Mouse (Mus musculus) liver, embryonic 11.5 days (tissue): ENCODE results near the gene Syngr4. TPM values are rescaled to one million over a fixed set of nuclear protein-coding genes. Genes with fewer than 3 reads are reported as not detected.

Experiments used
- ATAC-seq: fragments of 200-750 bp; cut with Nextera tagmentation; replicated peaks from 2 replicates; pipeline ENCODE4 v1.8.0; 2017; ENCODE audit warnings: moderate number of reproducible peaks, mild to moderate bottlenecking, moderate TSS enrichment, moderate library complexity; ENCODE audit not compliant: low FRiP score
- DNase-seq: peaks from one replicate; pipeline ENCODE4 v3.0.0-alpha.2; 2017; ENCODE audit warnings: low spot score
- H3K27ac ChIP-seq: fragments of 300-500 bp; sonication (generic); 2 replicates; pipeline ENCODE4 v1.5.1; 2014; ENCODE audit warnings: mild to moderate bottlenecking, low read depth, low read length, control low read depth
- H3K27me3 ChIP-seq: fragments of 300-500 bp; sonication (generic); replicated peaks from 2 replicates; pipeline ENCODE4 v1.6.1; 2014; ENCODE audit warnings: low read length, mixed read lengths; ENCODE audit not compliant: control insufficient read depth, insufficient read depth
- H3K36me3 ChIP-seq: fragments of 300-500 bp; sonication (generic); 2 replicates; pipeline ENCODE4 v1.6.1; 2014; ENCODE audit warnings: mild to moderate bottlenecking, low read length, moderate library complexity, mixed read lengths; ENCODE audit not compliant: control insufficient read depth, insufficient read depth
- H3K4me1 ChIP-seq: fragments of 300-500 bp; sonication (generic); replicated peaks from 2 replicates; pipeline ENCODE4 v1.6.1; 2014; ENCODE audit warnings: low read length, mixed read lengths; ENCODE audit not compliant: control insufficient read depth, insufficient read depth
- H3K4me2 ChIP-seq: fragments of 300-500 bp; sonication (generic); 2 replicates; pipeline ENCODE4 v1.6.1; 2014; ENCODE audit warnings: mild to moderate bottlenecking, control low read depth, moderate library complexity
- H3K4me3 ChIP-seq: fragments of 300-500 bp; sonication (generic); 2 replicates; pipeline ENCODE4 v1.5.1; 2014; ENCODE audit warnings: low read depth, low read length, control low read depth
- H3K9ac ChIP-seq: fragments of 300-500 bp; sonication (generic); 2 replicates; pipeline ENCODE4 v1.6.1; 2014; ENCODE audit warnings: low read depth, low read length, control low read depth
- H3K9me3 ChIP-seq: fragments of 300-500 bp; sonication (generic); 2 replicates; pipeline ENCODE4 v1.6.1; 2016; ENCODE audit warnings: low read length, inconsistent platforms, mixed read lengths; ENCODE audit not compliant: control insufficient read depth
- WGBS: fragments of 180-500 bp; shearing (Covaris S2); extraction: QIAGEN DNeasy Blood & Tissue Kit; methylation state at CpG from one replicate; pipeline ENCODE4 v1.1.7; 2014; 5-methylcytosine and 5-hydroxymethylcytosine counted together
- polyA plus RNA-seq: library from polyadenylated mRNA; unstranded; fragments of >200 nt; fragmentation: Nextera tagmentation; extraction: Ambion mirVana; gene quantifications from 2 replicates; pipeline ENCODE4 v1.2.1, GENCODE M21; 2014

Syngr4 gene
- polyA plus RNA-seq, 1 experiment from 2014 or later: 1.0 TPM

DNA sequence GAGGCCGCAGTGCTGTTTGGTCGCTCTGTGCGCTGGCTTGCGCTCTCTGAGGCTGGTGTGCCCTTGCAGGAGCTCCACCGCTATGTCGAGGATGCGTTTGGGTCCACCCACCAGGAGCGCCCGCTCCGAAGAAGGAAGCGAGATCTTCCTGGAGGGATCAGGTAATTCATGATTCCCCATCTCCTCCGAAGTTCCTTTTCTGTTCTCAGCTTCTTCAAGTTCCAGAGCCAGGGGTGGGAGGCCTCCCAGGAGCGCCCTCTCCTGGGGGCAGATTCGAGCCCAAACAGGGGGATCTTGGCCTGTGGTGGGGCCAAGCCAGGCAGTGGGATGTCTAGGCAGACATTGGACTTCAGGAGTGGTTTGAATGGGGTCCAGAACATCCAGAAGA is 27.9 kb upstream of the Syngr4 start:
- Histone ChIP-seq H3K4me1 (peaks cover 33% of the 10 kb centered on the region), H3K27me3 (0 out of 2 replicates have a peak, but pooled peaks cover 4% of the 10 kb centered on the region), H3K9me3 (no peaks in the 10 kb centered on the region), H3K27ac (peak overlapping the region; percentile 91; the same call in 1 of the 2 replicates), H3K4me2 (peak overlapping the region; percentile 75), H3K4me3 (peak overlapping the region; percentile 48), H3K36me3 (no peaks in the 10 kb centered on the region), H3K9ac (peak overlapping the region; percentile 65; the same call in 1 of the 2 replicates)
- DNase-seq: peak; percentile 51
- ATAC-seq: no peak
- 13% methylated on average over 14 of the region's 14 CpGs for WGBS

DNA sequence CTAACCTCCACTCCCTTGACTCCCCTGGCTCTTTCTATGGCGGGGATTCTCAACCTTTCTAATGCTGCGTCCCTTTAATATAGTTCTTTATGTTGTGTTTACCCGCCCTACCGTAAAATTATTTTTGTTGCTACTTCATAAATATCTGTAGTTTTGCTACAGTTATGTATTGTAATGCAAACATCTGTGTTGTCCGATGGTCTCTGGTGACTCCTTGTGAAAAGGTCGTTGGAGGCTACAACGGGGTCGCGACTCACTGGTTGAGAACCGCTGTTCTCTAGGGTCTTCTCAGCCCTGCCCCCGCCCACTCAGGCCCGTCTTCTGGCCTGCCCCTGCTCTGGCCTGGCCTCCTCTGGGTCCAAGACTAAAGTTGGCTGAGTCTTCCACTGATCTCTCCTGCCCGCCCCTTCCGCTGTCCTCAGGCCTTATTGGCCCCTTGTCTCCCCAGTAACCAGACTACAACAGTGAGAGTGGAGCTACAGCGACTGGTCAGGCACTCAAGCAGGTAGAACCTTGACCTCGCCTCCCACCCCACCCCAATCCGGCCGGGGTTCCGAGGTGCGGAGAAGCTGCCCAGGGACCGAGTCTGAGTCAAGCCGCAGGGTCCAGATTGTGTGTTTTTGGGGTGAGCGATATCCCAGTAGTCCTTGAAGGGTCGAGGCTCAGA is 27.4 kb upstream of the Syngr4 start, which contains the start of gene Ccdc114:
Ccdc114 (plus strand) TSS at position 311 of the 667 bp plus-strand sequence.
- WGBS: 2% methylated on average over 24 of the region's 24 CpGs
- H3K4me1 ChIP-seq: peaks cover 31% of the 10 kb centered on the region

GRCm38 (mm10) chr7:45922928-45923761 is 26.6 kb upstream of the Syngr4 start:
- under 1% methylated on average over 37 of the region's 37 CpGs for WGBS
- peak; percentile 97 for DNase-seq
- Histone ChIP-seq H3K27me3 (0 out of 2 replicates have a peak, but pooled peaks cover 4% of the 10 kb centered on the region), H3K36me3 (no peaks in the 10 kb centered on the region), H3K9ac (peak overlapping the region; percentile 59), H3K27ac (peak overlapping the region; percentile 91), H3K4me2 (peak overlapping the region; percentile 75), H3K4me1 (peaks cover 31% of the 10 kb centered on the region), H3K9me3 (no peaks in the 10 kb centered on the region), H3K4me3 (peak overlapping the region; percentile 48)
- peak; percentile 89 for ATAC-seq

More for the DNA sequence above, 27.4 kb upstream of the Syngr4 start, which contains the start of gene Ccdc114:
- Histone ChIP-seq H3K36me3 (no peaks in the 10 kb centered on the region), H3K9me3 (no peaks in the 10 kb centered on the region), H3K4me3 (peak within 1 kb of the TSS; percentile 48), H3K27me3 (0 out of 2 replicates have a peak, but pooled peaks cover 4% of the 10 kb centered on the region), H3K9ac (peak within 1 kb of the TSS; percentile 65), H3K27ac (peak within 1 kb of the TSS; percentile 91), H3K4me2 (peak within 1 kb of the TSS; percentile 75)
- ATAC-seq (peak; percentile 68), DNase-seq (peak; percentile 79)

DNA sequence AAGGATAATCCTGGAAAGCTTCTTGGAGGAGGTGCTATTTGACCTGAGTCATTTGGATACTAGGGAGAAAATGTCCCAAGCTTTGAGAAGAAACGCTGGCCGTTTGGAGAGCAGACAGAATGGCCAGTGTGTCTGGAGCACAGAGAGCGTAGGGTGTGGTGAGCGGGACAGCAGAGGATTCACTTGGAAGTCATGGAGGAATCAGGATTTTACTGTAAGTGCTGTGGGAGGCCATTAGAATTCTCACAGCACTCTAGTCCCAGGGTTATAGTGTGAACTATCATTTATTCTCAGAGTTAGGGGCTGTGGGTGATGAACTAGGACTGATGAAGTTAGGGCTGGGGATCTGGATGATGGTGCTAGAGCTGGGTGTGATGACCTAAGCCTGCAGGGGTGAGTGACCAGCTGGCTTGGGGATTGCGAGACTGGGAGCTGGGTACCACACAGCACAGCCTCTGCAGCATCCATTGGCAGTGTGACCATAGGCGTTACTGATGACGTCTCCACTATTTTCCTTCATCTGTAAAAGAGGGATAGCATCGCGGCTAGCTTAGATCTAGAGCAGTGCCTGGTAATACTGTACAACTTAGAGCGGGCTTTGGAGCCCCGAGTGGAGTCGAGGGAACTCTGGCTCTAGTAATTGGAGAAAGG is 25.6 kb upstream of the Syngr4 start:
- H3K9ac ChIP-seq: peak overlapping the region; percentile 59
- DNase-seq: no peak

GRCm38 (mm10) chr7:45921242-45921621 is 24.7 kb upstream of the Syngr4 start, which contains the start of gene Emp3:
TSS of gene Emp3 (minus strand) at chr7:45921404.
- Histone ChIP-seq H3K9ac (peak within 1 kb of the TSS; percentile 69), H3K9me3 (no peaks in the 10 kb centered on the region), H3K4me3 (peak within 1 kb of the TSS; percentile 52), H3K4me2 (peak within 1 kb of the TSS; percentile 83), H3K4me1 (peaks cover 50% of the 10 kb centered on the region), H3K27ac (peak within 1 kb of the TSS; percentile 91), H3K27me3 (no peaks in the 10 kb centered on the region), H3K36me3 (no peaks in the 10 kb centered on the region; the same call in 1 of the 2 replicates)
- DNase-seq: peak; percentile 63
- WGBS: 27% methylated on average over 9 of the region's 9 CpGs
- ATAC-seq: peak; percentile 33

More for the DNA sequence above, 25.6 kb upstream of the Syngr4 start:
- no peak overlapping the region for H3K4me3 ChIP-seq
- no peak for ATAC-seq
- 67% methylated on average over 12 of the region's 12 CpGs for WGBS
- H3K27ac ChIP-seq: peak overlapping the region; percentile 91
- peaks cover 42% of the 10 kb centered on the region for H3K4me1 ChIP-seq
- H3K9me3 ChIP-seq: no peaks in the 10 kb centered on the region
- H3K27me3 ChIP-seq: no peaks in the 10 kb centered on the region
- H3K36me3 ChIP-seq: no peaks in the 10 kb centered on the region; the same call in 1 of the 2 replicates
- peak overlapping the region; percentile 75 for H3K4me2 ChIP-seq

DNA sequence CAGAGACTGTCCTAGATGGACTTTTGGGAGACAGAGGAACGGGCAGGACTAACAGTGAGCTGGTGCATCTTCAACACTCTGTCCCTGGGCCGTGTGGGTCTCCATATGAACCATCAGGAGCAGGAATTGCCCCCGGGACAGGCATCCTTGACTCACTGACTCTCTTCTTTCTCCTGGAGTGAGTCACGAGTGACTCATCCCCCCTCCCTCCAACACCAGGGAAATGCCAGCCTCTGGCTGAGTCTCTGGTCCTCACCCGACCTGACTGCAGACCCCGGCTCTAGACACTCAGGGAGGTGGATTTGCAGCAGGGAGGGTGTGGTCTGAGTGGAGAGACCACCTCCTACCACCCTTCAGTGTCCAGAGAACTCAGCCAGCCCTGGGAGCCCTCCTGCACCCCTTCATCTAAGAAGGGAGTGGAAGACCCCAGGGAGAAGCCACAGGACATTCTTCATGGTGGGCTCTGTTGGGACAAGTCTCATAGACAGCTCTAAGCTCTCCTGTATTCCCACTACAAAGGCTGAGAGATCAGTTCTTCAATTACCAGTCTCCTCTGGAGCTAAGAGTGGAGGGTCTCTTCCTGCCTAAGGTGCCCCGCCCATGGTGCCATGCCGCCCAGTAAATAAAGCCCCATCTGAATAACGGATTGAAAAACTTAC is 24.2 kb upstream of the Syngr4 start:
- peak overlapping the region; percentile 91 for H3K27ac ChIP-seq
- no peaks in the 10 kb centered on the region for H3K27me3 ChIP-seq
- 26% methylated on average over 9 of the region's 9 CpGs for WGBS
- H3K4me3 ChIP-seq: peak overlapping the region; percentile 52
- H3K4me1 ChIP-seq: peaks cover 55% of the 10 kb centered on the region
- peak overlapping the region; percentile 69 for H3K9ac ChIP-seq
- DNase-seq: no peak
- no peak for ATAC-seq
- H3K36me3 ChIP-seq: no peaks in the 10 kb centered on the region; the same call in 1 of the 2 replicates
- H3K4me2 ChIP-seq: peak overlapping the region; percentile 83
- no peaks in the 10 kb centered on the region for H3K9me3 ChIP-seq

GRCm38 (mm10) chr7:45919761-45920160 is 23.2 kb upstream of the Syngr4 start:
- ATAC-seq: no peak
- H3K27ac ChIP-seq: peak overlapping the region; percentile 91
- peaks cover 55% of the 10 kb centered on the region for H3K4me1 ChIP-seq

More at GRCm38 (mm10) chr7:45919761-45920160, 23.2 kb upstream of the Syngr4 start:
- no peaks in the 10 kb centered on the region for H3K27me3 ChIP-seq
- no peak for DNase-seq
- peak overlapping the region; percentile 69 for H3K9ac ChIP-seq
- WGBS: 69% methylated on average over 4 of the region's 4 CpGs
- peak overlapping the region; percentile 83 for H3K4me2 ChIP-seq
- H3K36me3 ChIP-seq: peaks cover 3% of the 10 kb centered on the region; the same call in 1 of the 2 replicates
- H3K9me3 ChIP-seq: no peaks in the 10 kb centered on the region
- H3K4me3 ChIP-seq: peak overlapping the region; percentile 52
